Mouse (Mus musculus) heart, adult 9 months (tissue): Measurements from ENCODE around the gene Tcea2.

ENCODE experiments used
- DNase-seq, 2 experiments: peaks; one replicate each; pipeline ENCODE4 v3.0.0; 2022; ENCODE audit warnings: low spot score in 2 of 2

Gene Tcea2

GRCm38 (mm10) chr2:181674934-181675333 is 5.2 kb upstream of the Tcea2 start:
- no peak for DNase-seq

- DNase-seq, result peak; percentile 88 to 93
Measured at GRCm38 (mm10) chr2:181675454-181675853, 4.7 kb upstream of the Tcea2 start.

DNA sequence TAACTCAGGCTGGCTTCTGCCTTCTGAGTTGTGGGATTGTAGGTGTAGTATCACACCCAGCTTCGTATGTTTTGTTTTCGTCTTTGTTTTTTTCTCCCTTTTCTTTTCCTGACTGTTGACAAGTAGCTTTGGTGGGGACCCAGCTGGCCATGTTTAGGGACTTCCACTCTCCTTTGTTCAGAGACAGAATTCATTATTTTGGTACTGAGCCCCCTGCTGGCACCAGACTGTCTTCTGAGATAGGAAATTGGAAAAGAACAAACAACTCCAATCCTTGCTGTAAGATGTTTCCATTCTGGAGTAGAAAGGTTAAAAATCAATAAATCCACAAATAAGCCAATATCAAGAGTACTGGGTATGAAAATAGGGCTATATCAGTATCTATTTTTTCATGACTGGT is 3.7 kb upstream of the Tcea2 start:
- DNase-seq, result no peak

GRCm38 (mm10) chr2:181677096-181677754 is 2.9 kb upstream of the Tcea2 start:
- peak; percentile 73 to 84 for DNase-seq

DNA sequence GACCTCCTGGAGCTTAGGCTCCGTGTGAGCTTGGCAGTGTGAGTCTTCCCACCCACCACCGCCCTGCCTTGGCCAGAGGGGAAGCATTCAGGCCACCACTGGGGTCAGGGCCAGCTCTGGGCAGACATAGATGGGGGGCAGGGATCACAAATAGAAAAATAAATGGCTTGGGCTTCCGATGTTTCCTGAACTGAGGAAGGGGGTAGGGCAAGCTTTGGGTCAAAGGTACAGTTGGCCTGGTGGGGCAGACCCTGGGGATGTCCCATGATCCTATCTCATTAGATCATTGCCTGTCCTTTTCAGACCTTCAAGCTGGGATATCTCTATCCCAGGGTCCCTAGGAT is 2.4 kb upstream of the Tcea2 start:
- DNase-seq, result peak in 1 of 2 experiments; percentile 56

DNA sequence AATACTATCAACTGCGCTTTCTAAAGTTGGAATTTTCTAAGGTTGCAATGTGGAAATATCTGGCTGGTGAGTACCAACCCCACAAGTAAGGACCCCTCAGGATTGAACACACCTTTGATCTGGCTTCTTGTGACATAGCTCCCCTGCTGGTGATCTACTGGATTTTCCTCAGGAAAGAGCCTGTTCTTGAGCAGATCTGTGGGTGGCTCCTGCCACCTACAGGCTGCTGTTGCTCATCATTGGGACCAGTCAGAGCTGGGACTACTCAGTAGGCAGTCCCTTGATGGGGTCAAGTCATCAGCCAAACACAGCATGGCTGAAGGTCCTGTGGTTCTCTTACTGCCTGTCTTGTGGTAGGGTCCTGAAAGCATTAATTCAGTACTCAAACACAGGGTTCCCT is 1.3 kb upstream of the Tcea2 start:
- peak; percentile 82 to 85 for DNase-seq

DNA sequence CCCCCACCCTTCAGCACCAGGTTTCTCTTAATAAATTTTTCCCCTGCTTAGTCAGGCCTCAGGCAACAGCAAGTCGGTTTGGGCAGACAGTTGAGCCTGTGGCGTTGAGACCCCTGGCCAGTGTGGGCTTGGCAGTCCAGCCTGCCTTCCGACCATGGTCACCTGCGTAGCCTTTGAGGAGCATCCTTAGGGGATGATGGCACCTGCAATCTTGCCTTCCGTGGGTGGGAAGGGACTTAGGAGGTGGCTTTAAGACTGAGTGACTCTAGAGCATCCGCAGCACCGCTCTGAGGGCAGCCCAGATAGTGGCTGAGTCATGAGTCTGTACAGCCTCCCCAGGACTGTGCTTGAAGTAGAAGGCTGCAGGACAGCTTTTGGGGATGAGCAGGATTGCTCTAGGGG is 607 bp downstream of the Tcea2 start:
- DNase-seq, result no peak

DNA sequence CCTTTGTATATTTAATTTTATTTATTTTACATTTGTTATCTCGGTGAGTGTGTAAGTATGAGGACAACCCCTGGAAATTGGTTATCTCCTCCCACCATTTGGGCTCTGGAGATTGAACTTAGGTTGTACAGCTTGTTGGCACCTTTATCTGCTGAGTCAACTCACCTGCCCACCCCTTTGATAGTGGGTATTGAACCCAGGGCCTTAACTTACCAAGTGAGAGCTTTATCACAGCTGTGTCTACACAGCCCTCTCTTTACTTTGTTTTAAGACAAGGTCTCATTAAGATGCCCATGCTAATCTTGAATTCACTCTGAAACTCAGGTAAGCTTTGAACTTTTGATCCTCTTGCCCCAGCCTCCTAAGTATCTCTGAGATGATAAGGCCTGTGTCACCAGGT is 1.9 kb downstream of the Tcea2 start:
- DNase-seq, result no peak

DNA sequence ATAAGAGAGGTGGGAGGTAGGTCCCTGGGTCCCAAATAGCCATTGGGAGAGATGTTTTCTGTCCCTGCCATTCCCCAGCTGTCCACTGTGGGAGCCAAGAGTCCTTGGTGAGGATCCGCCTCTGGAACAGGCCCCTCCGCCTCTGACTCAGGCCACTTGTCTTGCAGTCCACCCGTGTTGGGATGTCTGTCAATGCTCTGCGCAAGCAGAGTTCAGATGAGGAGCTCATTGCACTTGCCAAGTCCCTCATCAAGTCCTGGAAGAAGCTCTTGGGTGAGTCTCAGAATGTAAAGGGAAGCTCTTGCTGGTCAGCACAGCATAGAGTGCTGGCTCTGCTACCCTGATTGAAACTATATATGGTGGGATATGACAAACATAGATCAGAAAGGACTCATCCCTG is 3.3 kb downstream of the Tcea2 start:
- DNase-seq, result no peak

- no peak for DNase-seq
Measured at GRCm38 (mm10) chr2:181684713-181685112, 4.6 kb downstream of the Tcea2 start.

DNA sequence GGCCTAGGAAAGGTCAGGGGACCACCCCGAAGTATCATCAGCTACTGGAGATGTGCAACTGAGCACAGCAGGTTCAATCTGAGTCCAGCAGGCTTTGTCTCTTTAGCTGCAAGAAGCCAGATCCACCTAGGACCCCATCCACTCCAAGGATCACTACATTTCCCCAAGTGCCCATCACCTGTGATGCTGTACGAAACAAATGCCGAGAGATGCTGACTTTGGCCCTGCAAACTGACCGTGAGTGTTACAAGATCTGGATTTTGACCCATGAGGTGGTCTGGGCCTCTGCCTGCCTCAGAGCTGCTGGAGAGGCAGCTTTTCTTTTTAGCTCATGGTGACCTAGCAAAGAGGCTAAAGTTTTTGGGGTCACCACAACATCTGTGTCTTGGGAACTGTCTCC is 5.6 kb downstream of the Tcea2 start:
- no peak for DNase-seq

GRCm38 (mm10) chr2:181687586-181687985 is 7.5 kb downstream of the Tcea2 start:
- DNase-seq, result no peak

- DNase-seq, result no peak
Measured at GRCm38 (mm10) chr2:181689466-181690160, 9.5 kb downstream of the Tcea2 start.

DNA sequence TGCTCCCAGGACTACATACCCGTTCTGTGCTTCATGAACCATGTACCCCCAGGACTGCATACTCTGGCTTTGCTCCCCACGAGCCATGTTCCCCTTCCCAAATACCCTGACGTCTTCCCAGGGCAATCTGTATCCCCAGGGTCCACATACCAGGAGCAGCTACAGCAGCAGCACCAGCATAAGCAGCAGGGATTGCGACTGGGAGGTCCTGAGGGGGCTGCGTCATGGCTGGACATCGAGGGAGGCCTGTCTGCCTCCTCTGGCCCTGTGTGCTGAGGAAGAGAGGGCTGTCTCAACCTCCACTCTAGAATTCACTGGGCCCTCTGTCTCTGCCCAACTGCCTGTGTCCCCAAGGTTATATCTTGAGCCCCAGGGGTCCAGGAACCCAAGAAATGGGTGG is 11.0 kb downstream of the Tcea2 start:
- DNase-seq, result no peak

DNA sequence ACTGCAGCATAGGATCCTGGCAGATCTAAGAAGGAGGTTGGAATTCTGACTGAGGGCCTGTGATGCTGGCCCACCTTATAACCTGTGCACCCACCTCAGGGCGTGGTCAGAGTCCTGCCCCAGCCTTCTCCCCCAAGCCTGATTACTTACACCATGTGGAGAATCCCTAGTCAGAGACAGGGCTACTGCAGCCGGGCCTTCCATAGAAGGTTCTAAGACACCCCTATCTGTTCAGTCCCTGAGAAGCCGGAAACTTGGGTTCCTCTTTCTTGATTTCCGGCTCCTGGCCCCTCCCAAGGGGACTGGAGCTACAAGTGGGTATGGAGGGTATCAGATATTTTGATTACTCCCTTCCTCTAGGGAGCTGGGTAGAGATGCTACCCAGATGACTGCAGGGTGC is 11.5 kb downstream of the Tcea2 start:
- no peak for DNase-seq

GRCm38 (mm10) chr2:181692304-181692703 is 12.2 kb downstream of the Tcea2 start:
- DNase-seq, result no peak

DNA sequence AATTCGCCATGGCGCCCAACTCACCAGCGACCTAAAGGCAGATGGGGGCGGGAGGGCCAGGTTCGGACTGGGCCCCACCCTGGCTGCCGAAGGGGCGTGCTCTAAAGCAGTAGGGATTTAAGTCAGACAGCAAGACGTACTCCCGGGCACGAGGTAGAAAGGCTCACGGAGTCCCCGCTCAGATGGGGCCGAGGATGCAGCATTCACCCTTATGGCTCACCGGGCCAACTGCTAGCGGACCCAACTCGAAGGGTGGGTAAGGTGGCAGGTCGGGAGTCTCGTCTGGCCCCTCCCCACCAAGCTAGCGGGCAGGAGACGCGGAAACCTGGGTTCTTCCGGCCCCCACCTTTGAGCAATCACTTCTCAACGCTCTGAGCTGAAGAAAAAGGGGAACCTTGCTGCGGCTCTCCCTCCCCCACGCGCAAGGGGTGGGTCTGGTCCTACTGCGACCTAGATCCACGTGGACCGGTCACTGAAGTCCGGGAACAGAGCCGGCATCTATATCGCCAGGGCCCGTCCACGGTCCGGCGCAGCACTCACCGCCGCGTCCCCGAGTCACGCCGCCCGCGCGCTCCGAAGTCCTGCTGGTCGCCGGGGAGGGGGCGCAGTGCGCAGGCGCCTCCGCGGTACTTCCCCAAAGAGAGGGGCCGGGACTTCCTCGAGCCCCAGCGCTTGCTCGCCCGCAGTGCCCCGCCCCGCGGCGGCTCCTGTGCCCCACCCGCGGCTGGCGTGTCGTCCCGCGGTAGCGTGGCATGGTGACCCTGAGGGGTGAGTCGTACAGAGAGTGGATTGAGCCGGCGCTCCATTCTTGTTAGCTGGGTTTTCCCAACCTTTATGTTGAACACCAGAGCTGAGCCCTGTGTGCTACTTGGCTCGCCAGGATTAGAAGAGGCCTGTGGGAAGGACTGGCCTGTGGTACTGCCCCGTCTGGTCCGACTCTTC is 13.5 kb downstream of the Tcea2 start, which contains the start of gene Rgs19:
Rgs19 (minus strand) TSS at position 639 of the 942 bp plus-strand sequence.
- peak; percentile 86 to 90 for DNase-seq

DNA sequence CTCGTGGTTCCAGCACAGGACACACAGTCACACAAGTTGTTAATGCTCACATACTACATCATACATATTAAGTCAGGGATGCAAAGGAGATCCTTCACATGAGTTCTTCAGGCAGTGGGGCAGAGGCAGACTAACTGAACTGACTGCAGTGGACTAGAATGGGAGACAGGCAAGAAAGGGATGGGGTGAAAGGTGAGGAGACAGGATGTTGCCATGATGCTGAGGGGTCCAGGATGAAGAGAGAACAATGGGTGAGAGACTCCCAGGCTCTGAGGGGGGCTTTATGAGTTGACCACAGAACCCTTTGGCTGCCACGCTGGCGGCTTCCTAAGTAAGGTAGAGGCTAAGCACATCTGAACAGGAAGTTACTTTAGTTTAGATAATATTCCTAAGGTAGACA is 14.5 kb downstream of the Tcea2 start:
- DNase-seq, result no peak

DNA sequence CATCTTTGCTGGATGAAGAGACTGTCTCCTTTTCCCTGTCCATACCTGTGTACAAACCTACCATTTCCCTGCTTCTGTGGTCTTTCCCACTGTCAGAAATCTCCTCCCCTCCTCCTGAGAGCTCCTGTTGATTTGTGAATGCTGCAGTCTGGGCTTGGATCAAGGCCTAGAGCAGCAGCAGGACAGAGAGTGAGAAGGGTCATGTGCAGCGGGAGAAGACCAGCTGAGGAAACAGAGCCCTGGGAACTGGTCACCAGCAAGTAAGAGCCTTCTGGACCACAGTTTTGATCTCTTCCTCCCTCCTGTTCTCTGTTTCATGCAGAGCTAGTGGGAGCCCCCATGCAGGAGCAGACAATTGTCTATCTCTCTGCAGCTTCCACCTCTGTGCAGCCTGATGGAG is 15.7 kb downstream of the Tcea2 start:
- no peak for DNase-seq

DNA sequence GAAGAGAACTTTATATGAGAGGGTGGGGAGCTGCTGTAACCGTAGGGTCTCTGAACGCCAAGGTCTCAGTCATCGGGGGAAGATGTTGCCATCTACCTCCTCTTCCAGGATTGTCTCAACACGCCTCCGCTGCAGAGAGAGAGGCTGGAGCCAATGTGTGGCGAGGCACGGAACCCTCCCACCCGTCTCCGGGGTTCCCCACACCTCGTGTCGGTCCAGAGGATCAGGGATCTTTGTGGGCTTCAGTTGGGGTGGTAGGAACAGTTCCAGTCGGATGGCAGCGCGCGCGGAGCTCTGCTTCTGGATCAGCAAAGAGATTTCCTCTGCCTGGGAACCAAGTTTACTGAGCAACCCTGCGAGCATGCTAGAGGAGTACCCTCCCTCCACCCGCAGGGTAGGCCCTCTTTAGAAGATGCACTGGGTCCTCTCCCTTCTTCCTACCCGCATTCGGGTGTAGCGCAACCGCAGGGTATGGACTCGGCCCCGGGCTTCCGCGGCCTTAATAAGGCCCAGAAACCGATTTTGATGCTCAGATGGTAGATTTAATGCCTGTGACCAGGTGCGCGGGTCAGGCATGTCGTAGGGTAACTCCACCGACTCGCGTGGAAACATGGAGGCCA is 16.8 kb downstream of the Tcea2 start:
- no peak for DNase-seq

DNA sequence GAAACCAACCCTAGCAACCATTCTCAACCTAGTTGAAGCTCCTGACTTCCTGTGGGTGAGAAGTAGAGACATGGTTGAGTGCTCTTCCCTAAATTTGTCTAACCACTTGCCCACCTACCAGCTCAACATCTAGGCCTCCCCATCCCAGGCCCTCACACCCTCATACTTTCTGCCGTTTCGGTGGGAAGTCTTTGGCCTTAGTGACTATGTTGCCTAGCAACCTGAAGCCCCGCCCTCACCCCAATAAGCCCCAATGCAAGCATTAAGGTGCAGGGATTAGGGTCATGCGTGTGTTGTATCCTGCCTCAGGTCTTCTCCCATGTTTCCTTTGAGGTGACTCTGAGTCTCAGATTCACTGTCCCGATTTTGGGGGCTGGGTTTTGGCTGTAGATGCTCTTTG is 18.1 kb downstream of the Tcea2 start, which contains the start of gene Lkaaear1:
Lkaaear1 (minus strand) TSS at position 202 of the 400 bp plus-strand sequence.
- no peak for DNase-seq

- DNase-seq, result no peak
Measured at GRCm38 (mm10) chr2:181706668-181707067, 26.6 kb downstream of the Tcea2 start.
